Mouse (Mus musculus) kidney, embryonic 15.5 days (tissue): ENCODE data around the gene Ppfibp2. TPM values are rescaled to one million over a fixed set of nuclear protein-coding genes. Genes with fewer than 3 reads are reported as not detected.

Experiments used
- ATAC-seq: fragments of 200-750 bp; cut with Nextera tagmentation; replicated peaks from 2 replicates; pipeline ENCODE4 v1.8.0; 2017; ENCODE audit warnings: moderate TSS enrichment; ENCODE audit not compliant: low FRiP score
- H3K27ac ChIP-seq: fragments of 300-500 bp; sonication (generic); 2 replicates; pipeline ENCODE4 v1.5.1; 2015; ENCODE audit warnings: mild to moderate bottlenecking, inconsistent platforms
- H3K27me3 ChIP-seq: fragments of 300-500 bp; sonication (generic); 2 replicates; pipeline ENCODE4 v1.6.1; 2015; ENCODE audit warnings: inconsistent platforms
- H3K36me3 ChIP-seq: fragments of 300-500 bp; sonication (generic); 2 replicates; pipeline ENCODE4 v1.6.1; 2015; ENCODE audit warnings: inconsistent platforms
- H3K4me1 ChIP-seq: fragments of 300-500 bp; sonication (generic); 2 replicates; pipeline ENCODE4 v1.6.1; 2015; ENCODE audit warnings: inconsistent platforms
- H3K4me2 ChIP-seq: fragments of 300-500 bp; sonication (generic); 2 replicates; pipeline ENCODE4 v1.6.1; 2015; ENCODE audit warnings: moderate library complexity, mild to moderate bottlenecking, inconsistent platforms
- H3K4me3 ChIP-seq: fragments of 300-500 bp; sonication (generic); replicated peaks from 2 replicates; pipeline ENCODE4 v1.5.1; 2015; ENCODE audit warnings: mild to moderate bottlenecking, inconsistent platforms
- H3K9ac ChIP-seq: fragments of 300-500 bp; sonication (generic); 2 replicates; pipeline ENCODE4 v1.6.1; 2015; ENCODE audit warnings: mild to moderate bottlenecking, inconsistent platforms
- H3K9me3 ChIP-seq: fragments of 300-500 bp; sonication (generic); replicated peaks from 2 replicates; pipeline ENCODE4 v1.6.1; 2016; ENCODE audit warnings: inconsistent platforms
- WGBS: fragments of 180-500 bp; shearing (Covaris S2); methylation state at CpG from one replicate; pipeline ENCODE4 v1.1.7; 2015; ENCODE audit warnings: mixed read lengths; 5-methylcytosine and 5-hydroxymethylcytosine counted together
- polyA plus RNA-seq: library from polyadenylated mRNA; unstranded; fragments of >200 nt; fragmentation: Nextera tagmentation; extraction: Ambion mirVana; gene quantifications from 2 replicates; pipeline ENCODE4 v1.2.1, GENCODE M21; 2015

Gene Ppfibp2
- polyA plus RNA-seq, 1 experiment from 2014 or later = 5.6 TPM

GRCm38 (mm10) chr7:107665586-107666261 lies 70.7 kb downstream of the Ppfibp2 start:
- ATAC-seq = peak; percentile 44
- no peaks in the 10 kb centered on the region for H3K9me3 ChIP-seq
- H3K4me3 ChIP-seq = peak overlapping the region; percentile 26
- peak overlapping the region; percentile 87 for H3K27ac ChIP-seq
- H3K4me2 ChIP-seq = peak overlapping the region; percentile 48
- peaks cover 3% of the 10 kb centered on the region; the same call in 1 of the 2 replicates for H3K27me3 ChIP-seq
- H3K4me1 ChIP-seq = peaks cover 45% of the 10 kb centered on the region
- no peaks in the 10 kb centered on the region for H3K36me3 ChIP-seq
- WGBS = 23% methylated on average over 9 of the region's 9 CpGs
- peak overlapping the region; percentile 24; the same call in 1 of the 2 replicates for H3K9ac ChIP-seq

GRCm38 (mm10) chr7:107666262-107666902 lies 71.4 kb downstream of the Ppfibp2 start:
- Histone ChIP-seq H3K4me3 (peak overlapping the region; percentile 26), H3K27ac (peak overlapping the region; percentile 87), H3K36me3 (no peaks in the 10 kb centered on the region), H3K9ac (peak overlapping the region; percentile 24; the same call in 1 of the 2 replicates), H3K4me1 (peaks cover 44% of the 10 kb centered on the region), H3K27me3 (peaks cover 3% of the 10 kb centered on the region; the same call in 1 of the 2 replicates), H3K4me2 (peak overlapping the region; percentile 48), H3K9me3 (no peaks in the 10 kb centered on the region)
- ATAC-seq = no peak; the same call in 1 of the 2 replicates
- WGBS = 51% methylated on average over 13 of the region's 13 CpGs

- Histone ChIP-seq H3K4me3 (no peak overlapping the region), H3K4me1 (peaks cover 36% of the 10 kb centered on the region), H3K9me3 (no peaks in the 10 kb centered on the region), H3K9ac (no peak overlapping the region), H3K27me3 (peaks cover 3% of the 10 kb centered on the region; the same call in 1 of the 2 replicates), H3K4me2 (no peak overlapping the region), H3K27ac (no peak overlapping the region), H3K36me3 (no peaks in the 10 kb centered on the region)
- no peak for ATAC-seq
- WGBS = 87% methylated on average over 5 of the region's 5 CpGs
These were observed 73.5 kb downstream of the Ppfibp2 start for GRCm38 (mm10) chr7:107668514-107668913.

GRCm38 (mm10) chr7:107675224-107675623 lies 80.2 kb downstream of the Ppfibp2 start:
- ATAC-seq = no peak
- H3K4me2 ChIP-seq = no peak overlapping the region
- 72% methylated on average over 3 of the region's 3 CpGs for WGBS
- H3K36me3 ChIP-seq = no peaks in the 10 kb centered on the region
- H3K9ac ChIP-seq = no peak overlapping the region
- 0 out of 2 replicates have a peak, but pooled peaks cover 2% of the 10 kb centered on the region for H3K4me1 ChIP-seq
- H3K4me3 ChIP-seq = no peak overlapping the region
- H3K9me3 ChIP-seq = no peaks in the 10 kb centered on the region
- H3K27me3 ChIP-seq = no peaks in the 10 kb centered on the region
- H3K27ac ChIP-seq = peak overlapping the region; percentile 32; the same call in 1 of the 2 replicates

GRCm38 (mm10) chr7:107680151-107680852 lies 85.3 kb downstream of the Ppfibp2 start:
- Histone ChIP-seq H3K36me3 (no peaks in the 10 kb centered on the region), H3K4me3 (no peak overlapping the region), H3K9ac (no peak overlapping the region), H3K27me3 (no peaks in the 10 kb centered on the region), H3K4me2 (no peak overlapping the region), H3K9me3 (no peaks in the 10 kb centered on the region), H3K4me1 (0 out of 2 replicates have a peak, but pooled peaks cover 2% of the 10 kb centered on the region), H3K27ac (no peak overlapping the region)
- no peak for ATAC-seq
- WGBS = 54% methylated on average over 6 of the region's 6 CpGs

GRCm38 (mm10) chr7:107681306-107681705 lies 86.3 kb downstream of the Ppfibp2 start:
- Histone ChIP-seq H3K27ac (no peak overlapping the region), H3K4me1 (no peaks in the 10 kb centered on the region), H3K27me3 (no peaks in the 10 kb centered on the region), H3K4me2 (no peak overlapping the region), H3K4me3 (no peak overlapping the region), H3K9me3 (no peaks in the 10 kb centered on the region), H3K36me3 (no peaks in the 10 kb centered on the region), H3K9ac (no peak overlapping the region)
- 87% methylated on average over 2 of the region's 2 CpGs for WGBS
- no peak for ATAC-seq

- Histone ChIP-seq H3K4me3 (no peak overlapping the region), H3K9me3 (no peaks in the 10 kb centered on the region), H3K27ac (no peak overlapping the region), H3K4me2 (no peak overlapping the region), H3K27me3 (no peaks in the 10 kb centered on the region), H3K9ac (no peak overlapping the region), H3K4me1 (0 out of 2 replicates have a peak, but pooled peaks cover 4% of the 10 kb centered on the region), H3K36me3 (no peaks in the 10 kb centered on the region)
- WGBS = 60% methylated on average over 4 of the region's 4 CpGs
- no peak for ATAC-seq
These were observed 88.2 kb downstream of the Ppfibp2 start for GRCm38 (mm10) chr7:107683162-107683561.

- Histone ChIP-seq H3K27me3 (no peaks in the 10 kb centered on the region), H3K4me3 (no peak overlapping the region), H3K4me1 (0 out of 2 replicates have a peak, but pooled peaks cover 4% of the 10 kb centered on the region), H3K9ac (no peak overlapping the region), H3K4me2 (no peak overlapping the region), H3K36me3 (no peaks in the 10 kb centered on the region), H3K27ac (no peak overlapping the region), H3K9me3 (no peaks in the 10 kb centered on the region)
- 83% methylated on average over 3 of the region's 3 CpGs for WGBS
- ATAC-seq = no peak
These were observed 88.6 kb downstream of the Ppfibp2 start for GRCm38 (mm10) chr7:107683622-107684021.

GRCm38 (mm10) chr7:107685238-107685954 lies 90.4 kb downstream of the Ppfibp2 start:
- no peaks in the 10 kb centered on the region for H3K36me3 ChIP-seq
- 0 out of 2 replicates have a peak overlapping the region, but pooled peaks have one; percentile 56 for H3K27ac ChIP-seq
- H3K4me1 ChIP-seq = peaks cover 9% of the 10 kb centered on the region; the same call in 1 of the 2 replicates
- H3K4me2 ChIP-seq = no peak overlapping the region
- no peaks in the 10 kb centered on the region for H3K9me3 ChIP-seq
- ATAC-seq = no peak
- H3K27me3 ChIP-seq = no peaks in the 10 kb centered on the region
- H3K9ac ChIP-seq = no peak overlapping the region
- no peak overlapping the region for H3K4me3 ChIP-seq
- WGBS = 79% methylated on average over 8 of the region's 8 CpGs

GRCm38 (mm10) chr7:107685955-107686285 lies 90.9 kb downstream of the Ppfibp2 start:
- Histone ChIP-seq H3K27ac (0 out of 2 replicates have a peak overlapping the region, but pooled peaks have one; percentile 56), H3K27me3 (no peaks in the 10 kb centered on the region), H3K4me2 (no peak overlapping the region), H3K9me3 (no peaks in the 10 kb centered on the region), H3K36me3 (no peaks in the 10 kb centered on the region), H3K4me1 (peaks cover 15% of the 10 kb centered on the region), H3K4me3 (no peak overlapping the region), H3K9ac (no peak overlapping the region)
- ATAC-seq = 0 out of 2 replicates have a peak, but pooled peaks have one; percentile 17
- 88% methylated on average over 7 of the region's 7 CpGs for WGBS

GRCm38 (mm10) chr7:107687412-107687811 lies 92.4 kb downstream of the Ppfibp2 start:
- Histone ChIP-seq H3K27me3 (no peaks in the 10 kb centered on the region), H3K9me3 (no peaks in the 10 kb centered on the region), H3K36me3 (no peaks in the 10 kb centered on the region), H3K4me3 (no peak overlapping the region), H3K27ac (no peak overlapping the region), H3K4me2 (no peak overlapping the region), H3K9ac (no peak overlapping the region), H3K4me1 (peaks cover 27% of the 10 kb centered on the region)
- no peak for ATAC-seq
- WGBS = 15% methylated on average over 3 of the region's 3 CpGs
